Mouse (Mus musculus): ENCODE measurements at regions not wholly inside any gene's neighbourhood (a gene's known extent, or its start where the extent isn't known, plus 50 kb on each side); places are given as distances from the start of the nearest gene placed in this dataset.
A peak's percentile ranks its signal among the peaks of the same experiment; 100 is the strongest.

DNA sequence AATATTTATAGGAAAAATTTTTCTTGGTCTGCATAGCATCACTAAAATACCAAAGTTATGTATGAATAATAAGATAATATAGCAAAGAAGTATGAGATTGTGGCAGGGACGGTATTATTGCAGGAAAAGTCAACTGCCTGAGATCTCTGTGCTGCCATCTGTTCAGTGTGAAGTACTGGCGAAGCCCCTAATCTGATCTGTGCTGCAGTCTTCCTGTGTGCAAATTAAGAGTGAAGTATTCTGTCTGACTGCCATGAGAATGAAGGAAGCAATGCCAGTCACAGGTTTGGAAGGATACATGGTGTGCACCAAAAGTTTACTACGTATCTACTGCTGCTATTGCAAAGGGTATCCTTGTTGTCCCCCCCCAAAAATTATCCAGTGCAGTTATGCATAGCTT is 501.5 kb downstream of the Rab28 start:
- DNase-seq (ENCODE audit: low spot score) (no peak), ATAC-seq (ENCODE audit: low FRiP score) (no peak)
- Histone ChIP-seq H3K4me1 (ENCODE audit: insufficient read depth, low read length) (no peaks in the 10 kb centered on the region), H3K4me2 (ENCODE audit: low read depth, low read length, poor library complexity, severe bottlenecking) (no peak overlapping the region), H3K27me3 (ENCODE audit: insufficient read depth, low read length) (no peaks in the 10 kb centered on the region), H3K27ac (ENCODE audit: low read depth, low read length) (no peak overlapping the region), H3K9me3 (ENCODE audit: low read length) (no peaks in the 10 kb centered on the region), H3K4me3 (ENCODE audit: low read depth, low read length) (no peak overlapping the region), H3K9ac (replicated peaks; ENCODE audit: low read length, poor library complexity, severe bottlenecking) (no peak overlapping the region), H3K36me3 (ENCODE audit: insufficient read depth, low read length) (no peaks in the 10 kb centered on the region)
- no peak for TF ChIP-seq CTCF (IDR thresholded peaks at IDR 0.05)
- 89% methylated on average over 3 of the region's 3 CpGs for WGBS

DNA sequence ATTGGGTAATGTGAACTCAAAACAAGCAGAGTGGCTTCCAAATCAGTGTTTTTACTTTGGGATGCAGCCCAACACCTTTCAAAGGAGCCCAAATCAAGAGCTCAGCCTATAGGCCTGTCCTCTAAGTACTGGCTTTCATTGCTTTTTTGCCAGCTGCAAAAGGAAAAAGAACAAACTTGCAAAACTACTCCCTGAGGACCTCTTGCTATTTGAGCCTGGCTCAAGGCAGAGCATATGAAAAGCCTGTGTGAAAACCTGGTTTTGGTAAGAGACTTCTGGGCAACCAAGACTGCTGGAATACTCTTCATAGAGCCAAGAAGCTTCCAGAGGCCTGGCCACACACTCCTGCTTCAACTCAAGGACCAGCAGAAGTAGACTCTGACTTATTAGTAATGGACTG is 503.5 kb downstream of the Rab28 start:
- Histone ChIP-seq H3K9ac (replicated peaks; ENCODE audit: low read length, poor library complexity, severe bottlenecking) (no peak overlapping the region), H3K4me2 (ENCODE audit: low read depth, low read length, poor library complexity, severe bottlenecking) (no peak overlapping the region), H3K27ac (ENCODE audit: low read depth, low read length) (no peak overlapping the region), H3K27me3 (ENCODE audit: insufficient read depth, low read length) (no peaks in the 10 kb centered on the region), H3K36me3 (ENCODE audit: insufficient read depth, low read length) (no peaks in the 10 kb centered on the region), H3K9me3 (ENCODE audit: low read length) (no peaks in the 10 kb centered on the region), H3K4me3 (ENCODE audit: low read depth, low read length) (no peak overlapping the region), H3K4me1 (ENCODE audit: insufficient read depth, low read length) (no peaks in the 10 kb centered on the region)
- TF ChIP-seq CTCF (IDR thresholded peaks at IDR 0.05): no peak
- no peak for DNase-seq (ENCODE audit: low spot score)
- no peak for ATAC-seq (ENCODE audit: low FRiP score)

DNA sequence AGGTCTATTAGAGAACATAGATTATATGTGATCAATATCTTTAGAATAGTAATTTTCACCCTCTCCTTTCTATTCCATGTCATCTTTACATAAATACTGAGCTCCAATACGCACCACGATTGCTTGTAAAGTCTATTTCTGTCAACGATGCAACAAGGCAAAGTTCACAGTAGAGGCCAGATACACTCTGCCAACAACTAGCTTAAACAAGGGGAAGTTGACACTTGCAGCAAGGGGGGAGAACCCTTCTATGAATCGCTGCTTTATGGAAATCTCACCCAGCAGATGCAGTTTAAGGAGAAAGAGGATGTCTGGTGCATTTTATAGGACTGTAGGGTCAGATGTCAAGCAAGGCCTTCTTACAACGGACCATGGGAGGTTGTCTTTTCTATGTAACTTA is 520.8 kb downstream of the Rab28 start:
- no peaks in the 10 kb centered on the region for H3K9me3 ChIP-seq (ENCODE audit: low read length)
- H3K27me3 ChIP-seq (ENCODE audit: insufficient read depth, low read length): no peaks in the 10 kb centered on the region
- H3K4me1 ChIP-seq (ENCODE audit: insufficient read depth, low read length): no peaks in the 10 kb centered on the region
- no peak overlapping the region for H3K4me2 ChIP-seq (ENCODE audit: low read depth, low read length, poor library complexity, severe bottlenecking)
- no peak overlapping the region for H3K4me3 ChIP-seq (ENCODE audit: low read depth, low read length)
- H3K9ac ChIP-seq (replicated peaks; ENCODE audit: low read length, poor library complexity, severe bottlenecking): no peak overlapping the region
- no peaks in the 10 kb centered on the region for H3K36me3 ChIP-seq (ENCODE audit: insufficient read depth, low read length)
- no peak overlapping the region for H3K27ac ChIP-seq (ENCODE audit: low read depth, low read length)
- WGBS: 81% methylated on average over 5 of the region's 5 CpGs
- no peak for DNase-seq (ENCODE audit: low spot score)
- no peak for ATAC-seq (ENCODE audit: low FRiP score)
- TF ChIP-seq CTCF (IDR thresholded peaks at IDR 0.05): no peak

DNA sequence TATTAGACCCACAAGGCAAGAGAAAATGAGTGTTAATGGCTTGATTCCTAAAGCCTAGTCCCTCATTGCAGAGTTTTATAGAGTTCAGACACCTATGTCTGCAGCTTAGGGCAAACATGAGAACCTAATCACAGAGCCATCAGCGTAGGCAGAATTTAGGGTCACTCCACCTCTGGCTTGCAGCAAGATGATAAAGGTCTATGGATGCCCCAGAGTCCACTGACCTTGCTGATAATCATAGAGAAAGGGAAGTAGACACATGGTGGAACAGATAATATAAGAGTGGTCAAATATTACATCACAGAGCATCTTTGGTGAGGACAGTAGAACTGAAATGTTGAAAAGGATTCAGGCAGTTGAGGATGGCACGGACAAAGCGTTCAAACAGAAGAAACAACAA is 530.7 kb downstream of the Rab28 start:
- Histone ChIP-seq H3K36me3 (ENCODE audit: insufficient read depth, low read length) (no peaks in the 10 kb centered on the region), H3K4me3 (ENCODE audit: low read depth, low read length) (no peak overlapping the region), H3K27me3 (ENCODE audit: insufficient read depth, low read length) (no peaks in the 10 kb centered on the region), H3K9me3 (ENCODE audit: low read length) (no peaks in the 10 kb centered on the region), H3K9ac (replicated peaks; ENCODE audit: low read length, poor library complexity, severe bottlenecking) (no peak overlapping the region), H3K4me1 (ENCODE audit: insufficient read depth, low read length) (no peaks in the 10 kb centered on the region), H3K27ac (ENCODE audit: low read depth, low read length) (no peak overlapping the region), H3K4me2 (ENCODE audit: low read depth, low read length, poor library complexity, severe bottlenecking) (no peak overlapping the region)
- 81% methylated on average over 3 of the region's 3 CpGs for WGBS
- no peak for TF ChIP-seq CTCF (IDR thresholded peaks at IDR 0.05)
- ATAC-seq (ENCODE audit: low FRiP score): no peak
- no peak for DNase-seq (ENCODE audit: low spot score)

DNA sequence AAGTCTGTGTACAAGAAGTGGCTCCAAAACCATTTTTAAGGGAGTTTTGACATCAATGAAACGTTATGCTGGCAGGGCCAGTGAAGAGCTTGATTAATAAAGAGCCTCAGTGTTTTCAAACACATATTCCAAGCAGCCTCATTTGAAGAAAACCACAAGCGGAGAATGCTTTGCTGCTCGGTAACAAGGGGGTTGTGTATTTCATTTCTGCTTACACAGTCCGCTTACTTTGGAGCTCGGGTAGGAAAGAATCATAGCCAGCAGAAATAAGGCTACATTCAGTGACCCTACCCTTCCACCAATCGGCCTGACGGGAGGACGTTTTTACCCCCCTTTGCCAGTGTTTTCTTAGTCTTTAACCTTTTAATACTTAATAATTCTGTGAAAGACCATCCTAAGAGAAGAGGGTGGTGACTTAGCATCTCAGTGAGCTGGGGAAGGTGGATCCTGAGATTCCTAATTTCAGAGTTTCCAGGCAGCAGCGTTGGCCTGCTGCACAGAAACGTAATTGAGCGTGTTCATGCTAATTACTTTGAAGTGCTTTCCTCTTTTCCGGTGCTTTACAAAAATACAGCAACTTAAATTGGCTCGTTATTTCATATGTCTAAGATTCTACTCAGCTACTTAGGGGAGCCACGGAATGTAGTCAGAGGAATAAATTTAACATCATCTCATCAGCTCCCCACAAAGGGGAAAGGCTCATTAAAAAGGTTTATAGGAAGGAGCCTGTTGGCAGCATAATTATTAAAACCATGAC is 541.9 kb downstream of the Rab28 start:
- no peak for ATAC-seq (ENCODE audit: low FRiP score)
- Histone ChIP-seq H3K9ac (replicated peaks; ENCODE audit: low read length, poor library complexity, severe bottlenecking) (no peak overlapping the region), H3K4me3 (ENCODE audit: low read depth, low read length) (no peak overlapping the region), H3K4me1 (ENCODE audit: insufficient read depth, low read length) (no peaks in the 10 kb centered on the region), H3K27ac (ENCODE audit: low read depth, low read length) (no peak overlapping the region), H3K4me2 (ENCODE audit: low read depth, low read length, poor library complexity, severe bottlenecking) (no peak overlapping the region), H3K36me3 (ENCODE audit: insufficient read depth, low read length) (no peaks in the 10 kb centered on the region), H3K9me3 (ENCODE audit: low read length) (no peaks in the 10 kb centered on the region), H3K27me3 (ENCODE audit: insufficient read depth, low read length) (no peaks in the 10 kb centered on the region)
- WGBS: 54% methylated on average over 14 of the region's 14 CpGs
- no peak for TF ChIP-seq CTCF (IDR thresholded peaks at IDR 0.05)
- DNase-seq (ENCODE audit: low spot score): peak; percentile 32

DNA sequence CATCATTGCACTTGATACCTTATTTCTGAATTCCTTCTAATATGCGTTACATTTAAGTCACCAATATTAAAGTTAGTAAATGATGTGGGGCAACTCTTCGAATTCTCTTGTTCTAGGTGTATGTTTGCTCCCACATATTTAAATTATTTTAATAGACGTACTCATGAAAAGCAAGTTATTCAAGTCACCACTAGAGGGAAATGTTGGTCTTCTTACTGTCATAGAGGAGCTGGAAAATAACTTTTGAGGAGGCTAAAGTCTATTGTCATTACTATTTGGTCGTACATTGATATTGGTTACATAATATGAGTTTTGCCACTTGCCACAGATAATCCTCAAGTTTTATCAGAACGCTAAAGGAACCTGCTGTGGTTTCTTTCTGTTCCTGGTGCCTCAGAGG is 582.9 kb downstream of the Rab28 start:
- no peak overlapping the region for H3K9ac ChIP-seq (replicated peaks; ENCODE audit: low read length, poor library complexity, severe bottlenecking)
- WGBS: 21% methylated on average over 5 of the region's 5 CpGs
- no peaks in the 10 kb centered on the region for H3K36me3 ChIP-seq (ENCODE audit: insufficient read depth, low read length)
- H3K4me2 ChIP-seq (ENCODE audit: low read depth, low read length, poor library complexity, severe bottlenecking): no peak overlapping the region
- DNase-seq (ENCODE audit: low spot score): peak; percentile 85
- ATAC-seq (ENCODE audit: low FRiP score): no peak
- no peak overlapping the region for H3K4me3 ChIP-seq (ENCODE audit: low read depth, low read length)
- TF ChIP-seq CTCF (IDR thresholded peaks at IDR 0.05): peak; percentile 87
- H3K27ac ChIP-seq (ENCODE audit: low read depth, low read length): no peak overlapping the region
- no peaks in the 10 kb centered on the region for H3K9me3 ChIP-seq (ENCODE audit: low read length)
- H3K4me1 ChIP-seq (ENCODE audit: insufficient read depth, low read length): no peaks in the 10 kb centered on the region
- no peaks in the 10 kb centered on the region for H3K27me3 ChIP-seq (ENCODE audit: insufficient read depth, low read length)
